Mouse (Mus musculus): ENCODE measurements around the gene Cmah.

DNA sequence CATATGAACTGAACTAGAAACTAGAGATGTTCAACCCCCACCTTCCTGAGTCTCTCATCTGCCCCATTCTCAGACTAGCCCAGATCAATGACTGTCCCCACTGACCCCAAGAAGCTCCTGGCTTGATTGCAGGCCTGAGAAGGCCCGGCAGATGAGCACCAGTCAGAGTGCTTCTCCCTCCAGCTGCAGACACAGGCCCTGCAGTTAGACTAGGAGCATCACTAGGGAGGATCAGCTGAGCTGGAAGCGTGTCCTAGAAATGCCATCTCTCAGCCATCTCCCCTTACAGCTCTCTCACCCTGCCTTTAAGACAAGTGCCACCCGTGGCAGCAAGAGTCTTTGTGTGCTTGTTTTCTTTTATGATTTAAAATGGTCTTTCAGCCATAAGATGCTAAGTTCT lies 162.8 kb downstream of the Cmah start:
- no peak for TF ChIP-seq CTCF (conservative IDR thresholded peaks at IDR 0.05; ENCODE audit: insufficient read depth, insufficient read length, low read depth, low read length)
- no peak for TF ChIP-seq POLR2A (IDR thresholded peaks at IDR 0.05; ENCODE audit: low read depth, low read length)

All from kidney, adult 2 months (tissue).